In the genomic region with DNA sequence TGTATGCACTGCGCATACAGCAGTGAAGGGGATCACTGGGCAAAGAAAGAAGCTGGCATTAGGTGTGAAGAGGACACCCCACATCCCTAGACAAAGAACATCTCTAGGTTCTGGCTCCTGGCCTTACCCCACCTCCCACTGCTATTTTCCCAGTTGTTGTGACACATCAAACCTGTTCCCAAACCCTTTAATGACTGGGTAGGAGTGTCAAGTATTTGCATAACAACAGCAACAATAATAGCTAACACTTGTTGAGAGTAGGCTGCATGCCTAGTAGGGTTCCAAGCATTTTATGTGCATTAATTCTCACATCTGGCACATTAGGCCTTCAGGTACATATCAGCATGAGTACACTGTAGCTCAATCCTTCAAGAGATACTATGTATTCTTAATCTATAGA, we compare ENCODE assay signal across 20 mouse cellular contexts. TPM values are rescaled to one million over a fixed set of nuclear protein-coding genes. Genes with fewer than 3 reads are reported as not detected.
DNase-seq lines count a peak whose midpoint lies in the region; ATAC-seq lines count a peak whose summit lies in the region.
"Had no signal": no experiment of that assay in that cellular context is flagged by ENCODE, and none has a peak within 500 bp of the region (broad histone marks: within the 10 kb centered on the region; RNA-seq: fewer than 3 reads in every experiment).

No protein-coding gene starts in this region.

- H3K36me3 ChIP-seq in forebrain, embryonic 14.5 days (ENCODE audit: control insufficient read depth, insufficient read depth, low read length): no peaks in the 10 kb centered on the region
- no peaks in the 10 kb centered on the region for H3K36me3 ChIP-seq in forebrain, embryonic 10.5 days (replicated peaks)
- no peaks in the 10 kb centered on the region for H3K36me3 ChIP-seq in liver, embryonic 12.5 days
- H3K36me3 ChIP-seq in liver, embryonic 16.5 days (ENCODE audit: control insufficient read depth, insufficient read depth): no peaks in the 10 kb centered on the region
- H3K36me3 ChIP-seq: embryonic facial prominence, embryonic 13.5 days; forebrain, embryonic 15.5 days; heart, embryonic 10.5 days had no signal

- H3K9ac ChIP-seq in forebrain, embryonic 14.5 days (ENCODE audit: low read length): no peak overlapping the region
- H3K9ac ChIP-seq in liver, embryonic 12.5 days: no peak overlapping the region
- H3K9ac ChIP-seq in liver, embryonic 16.5 days (ENCODE audit: low read depth, low read length): no peak overlapping the region
- H3K9ac ChIP-seq: embryonic facial prominence, embryonic 13.5 days; forebrain, embryonic 15.5 days; hindbrain, embryonic 14.5 days had no signal

- no peaks in the 10 kb centered on the region for H3K4me1 ChIP-seq in forebrain, embryonic 14.5 days (ENCODE audit: control insufficient read depth, insufficient read depth, low read length)
- peaks cover 9% of the 10 kb centered on the region for H3K4me1 ChIP-seq in forebrain, embryonic 10.5 days
- H3K4me1 ChIP-seq in liver, embryonic 12.5 days: peaks cover 39% of the 10 kb centered on the region
- H3K4me1 ChIP-seq in liver, embryonic 16.5 days (ENCODE audit: control insufficient read depth, low read depth, low read length): peaks cover 19% of the 10 kb centered on the region
- H3K4me1 ChIP-seq: embryonic facial prominence, embryonic 13.5 days; forebrain, embryonic 15.5 days had no signal

- WGBS in forebrain, embryonic 14.5 days: 71% methylated on average over 1 of the region's 1 CpGs
- WGBS in forebrain, embryonic 10.5 days: 87% methylated on average over 1 of the region's 1 CpGs
- WGBS in liver, embryonic 12.5 days (ENCODE audit: insufficient replicate concordance): 86% methylated on average over 1 of the region's 1 CpGs
- WGBS in liver, embryonic 16.5 days (ENCODE audit: insufficient replicate concordance): 71% methylated on average over 1 of the region's 1 CpGs

- DNase-seq in forebrain, embryonic 14.5 days (ENCODE audit: low spot score): peak; percentile 4
- DNase-seq in forebrain, embryonic 10.5 days (ENCODE audit: extremely low spot score, low spot score): no peak
- DNase-seq in liver (no peak), R1 (ENCODE audit: low read depth, low spot score) (peak; percentile 63)
- no peak for DNase-seq in thymus, adult 18-20 months
- DNase-seq in urinary bladder, postnatal 25 days (ENCODE audit: low spot score): no peak
- DNase-seq: adrenal gland, postnatal 25 days; cerebellum, adult 18-20 months; cerebellum, adult 9-11 months; cerebellum, postnatal 36 days; gastrocnemius, postnatal 10 days; heart, adult 18-20 months; heart, postnatal 10 days had no signal

- no peak for ATAC-seq in forebrain, embryonic 14.5 days
- no peak for ATAC-seq in liver, embryonic 12.5 days
- ATAC-seq in liver, embryonic 16.5 days (ENCODE audit: low read depth): no peak
- ATAC-seq: forebrain, embryonic 15.5 days had no signal

- no peak overlapping the region for H3K27ac ChIP-seq in forebrain, embryonic 14.5 days (ENCODE audit: low read depth, low read length)
- H3K27ac ChIP-seq in forebrain, embryonic 10.5 days: no peak overlapping the region
- peak overlapping the region; percentile 83; the same call in 1 of the 2 replicates for H3K27ac ChIP-seq in liver, embryonic 12.5 days
- peak overlapping the region; percentile 71 for H3K27ac ChIP-seq in liver, embryonic 16.5 days (ENCODE audit: low read length)
- H3K27ac ChIP-seq: embryonic facial prominence, embryonic 13.5 days; forebrain, embryonic 15.5 days; heart, embryonic 10.5 days; hindbrain, embryonic 14.5 days had no signal

- H3K27me3 ChIP-seq in forebrain, embryonic 14.5 days (replicated peaks; ENCODE audit: control insufficient read depth, insufficient read depth, low read length): no peaks in the 10 kb centered on the region
- H3K27me3 ChIP-seq in forebrain, embryonic 10.5 days (ENCODE audit: poor library complexity, severe bottlenecking): no peaks in the 10 kb centered on the region
- H3K27me3 ChIP-seq in liver, embryonic 12.5 days (replicated peaks): no peaks in the 10 kb centered on the region
- H3K27me3 ChIP-seq in liver, embryonic 16.5 days (ENCODE audit: control insufficient read depth, insufficient read depth, low read depth, low read length): no peaks in the 10 kb centered on the region
- H3K27me3 ChIP-seq: CH12.LX; embryonic facial prominence, embryonic 13.5 days; forebrain, embryonic 15.5 days had no signal

- H3K4me3 ChIP-seq in forebrain, embryonic 14.5 days (ENCODE audit: low read depth, low read length): no peak overlapping the region
- no peak overlapping the region for H3K4me3 ChIP-seq in forebrain, embryonic 10.5 days
- H3K4me3 ChIP-seq in liver, embryonic 12.5 days: no peak overlapping the region
- H3K4me3 ChIP-seq in liver, embryonic 16.5 days (ENCODE audit: low read depth, low read length): no peak overlapping the region
- H3K4me3 ChIP-seq: embryonic facial prominence, embryonic 13.5 days; forebrain, embryonic 15.5 days; heart, embryonic 10.5 days had no signal

- no peaks in the 10 kb centered on the region for H3K9me3 ChIP-seq in forebrain, embryonic 14.5 days (replicated peaks; ENCODE audit: control insufficient read depth, low read length)
- H3K9me3 ChIP-seq in forebrain, embryonic 10.5 days: no peaks in the 10 kb centered on the region
- no peaks in the 10 kb centered on the region for H3K9me3 ChIP-seq in liver, embryonic 12.5 days (replicated peaks)
- H3K9me3 ChIP-seq in liver, embryonic 16.5 days (replicated peaks; ENCODE audit: control insufficient read depth, low read length): no peaks in the 10 kb centered on the region
- H3K9me3 ChIP-seq: embryonic facial prominence, embryonic 13.5 days; forebrain, embryonic 15.5 days; heart, embryonic 10.5 days had no signal

- no peak overlapping the region for H3K4me2 ChIP-seq in forebrain, embryonic 14.5 days (ENCODE audit: low read length)
- H3K4me2 ChIP-seq in liver, embryonic 12.5 days: no peak overlapping the region
- no peak overlapping the region for H3K4me2 ChIP-seq in liver, embryonic 16.5 days (ENCODE audit: low read depth, low read length)
- H3K4me2 ChIP-seq: embryonic facial prominence, embryonic 13.5 days; forebrain, embryonic 15.5 days; hindbrain, embryonic 14.5 days had no signal

RNA-seq across cellular contexts. Expression of gene Gtpbp4, which starts 17.6 kb away (rescaled TPM):
- polyA plus RNA-seq in forebrain, embryonic 14.5 days (2014; fragmentation: Nextera tagmentation; extraction: Ambion mirVana): 80.3 and 86.4 TPM in 2 replicates
- polyA plus RNA-seq in forebrain, embryonic 10.5 days (2016; fragmentation: Nextera tagmentation; extraction: Ambion mirVana): 119 and 125 TPM in 2 replicates
- polyA plus RNA-seq in liver, embryonic 12.5 days (2016; fragmentation: Nextera tagmentation; extraction: Ambion mirVana): 65.7 and 70.3 TPM in 2 replicates
- 28.4 and 30.5 TPM in 2 replicates for polyA plus RNA-seq in liver, embryonic 16.5 days (2015; fragmentation: Nextera tagmentation; extraction: Ambion mirVana)

Comparison
In these comparisons a context has a peak if more than half of its experiments do, and no peak if none do; other contexts are left out.
1. DNase-seq: peak in forebrain, embryonic 14.5 days (single experiment) and R1 (single experiment); none in forebrain, embryonic 10.5 days (single experiment), liver (single experiment), thymus, adult 18-20 months (0 of 2) and urinary bladder, postnatal 25 days (single experiment).
2. H3K27ac ChIP-seq: peak in liver, embryonic 12.5 days (single experiment) and liver, embryonic 16.5 days (single experiment); none in forebrain, embryonic 14.5 days (single experiment) and forebrain, embryonic 10.5 days (single experiment).